Mouse (Mus musculus) brain, adult 10 weeks (tissue): ENCODE data around the gene Sox18. TPM values are rescaled to one million over a fixed set of nuclear protein-coding genes. Genes with fewer than 3 reads are reported as not detected.

Source experiments
- polyA plus RNA-seq: library from polyadenylated mRNA; stranded (reverse); fragments of 350-450 nt; fragmentation: Illumina TruSeq; extraction: RNeasy Lipid Tissue Mini Kit (QIAGEN cat#74804); gene quantifications from one replicate; pipeline ENCODE4 v1.2.3, GENCODE M21; 2015; ENCODE audit warnings: low read depth, low replicate concordance

The Sox18 gene
- 7.8 TPM for polyA plus RNA-seq

DNA sequence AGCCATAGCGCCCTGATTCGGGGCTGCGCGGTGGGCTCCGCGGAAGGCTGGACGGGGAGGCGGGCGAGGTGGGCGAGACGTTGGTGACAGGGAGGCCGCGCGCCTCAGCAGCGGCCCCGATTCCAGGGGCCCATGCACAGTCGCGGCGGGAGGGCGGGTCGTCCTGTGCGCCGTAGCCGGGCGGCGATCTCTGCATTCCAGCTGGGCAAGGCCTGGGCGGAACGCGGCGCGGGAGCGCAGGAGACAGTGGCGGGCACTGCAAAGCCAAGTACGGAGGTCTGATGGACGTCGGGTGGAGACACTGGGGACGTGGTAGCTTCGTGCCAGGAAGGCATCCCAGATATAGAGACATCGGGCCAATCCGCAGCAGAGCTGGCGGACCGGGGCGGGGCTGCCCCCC lies at the start of gene Sox18:
TSS of gene Sox18 (minus strand) at position 315 of the 400 bp plus-strand sequence.

DNA sequence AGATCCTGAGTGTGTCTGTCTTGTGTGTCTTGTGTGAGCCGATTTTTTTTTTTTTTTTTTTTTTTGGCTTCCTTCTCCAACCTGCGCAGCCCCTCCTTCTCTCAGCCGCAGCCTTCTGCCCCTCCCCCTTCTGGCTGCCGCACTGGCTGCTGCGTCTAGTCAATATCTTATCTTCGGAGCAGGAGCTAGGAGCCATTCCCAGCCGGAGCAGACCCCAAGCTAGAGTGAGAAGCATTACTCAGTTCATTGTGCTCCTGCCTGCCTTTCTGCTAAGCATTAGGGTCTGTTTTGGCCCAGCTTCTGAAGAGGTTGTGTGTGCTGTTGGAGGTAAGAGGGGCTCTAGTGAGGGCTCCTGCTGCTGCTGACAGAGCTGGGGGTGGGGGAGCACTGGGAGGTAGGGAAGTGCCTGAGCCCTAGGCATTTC lies 43.5 kb upstream of the Sox18 start, which contains the start of gene Oprl1:
TSS of gene Oprl1 (plus strand) at position 114 of the 424 bp plus-strand sequence.

DNA sequence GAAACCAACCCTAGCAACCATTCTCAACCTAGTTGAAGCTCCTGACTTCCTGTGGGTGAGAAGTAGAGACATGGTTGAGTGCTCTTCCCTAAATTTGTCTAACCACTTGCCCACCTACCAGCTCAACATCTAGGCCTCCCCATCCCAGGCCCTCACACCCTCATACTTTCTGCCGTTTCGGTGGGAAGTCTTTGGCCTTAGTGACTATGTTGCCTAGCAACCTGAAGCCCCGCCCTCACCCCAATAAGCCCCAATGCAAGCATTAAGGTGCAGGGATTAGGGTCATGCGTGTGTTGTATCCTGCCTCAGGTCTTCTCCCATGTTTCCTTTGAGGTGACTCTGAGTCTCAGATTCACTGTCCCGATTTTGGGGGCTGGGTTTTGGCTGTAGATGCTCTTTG lies 26.8 kb upstream of the Sox18 start, which contains the start of gene Lkaaear1:
TSS of gene Lkaaear1 (minus strand) at position 202 of the 400 bp plus-strand sequence.

DNA sequence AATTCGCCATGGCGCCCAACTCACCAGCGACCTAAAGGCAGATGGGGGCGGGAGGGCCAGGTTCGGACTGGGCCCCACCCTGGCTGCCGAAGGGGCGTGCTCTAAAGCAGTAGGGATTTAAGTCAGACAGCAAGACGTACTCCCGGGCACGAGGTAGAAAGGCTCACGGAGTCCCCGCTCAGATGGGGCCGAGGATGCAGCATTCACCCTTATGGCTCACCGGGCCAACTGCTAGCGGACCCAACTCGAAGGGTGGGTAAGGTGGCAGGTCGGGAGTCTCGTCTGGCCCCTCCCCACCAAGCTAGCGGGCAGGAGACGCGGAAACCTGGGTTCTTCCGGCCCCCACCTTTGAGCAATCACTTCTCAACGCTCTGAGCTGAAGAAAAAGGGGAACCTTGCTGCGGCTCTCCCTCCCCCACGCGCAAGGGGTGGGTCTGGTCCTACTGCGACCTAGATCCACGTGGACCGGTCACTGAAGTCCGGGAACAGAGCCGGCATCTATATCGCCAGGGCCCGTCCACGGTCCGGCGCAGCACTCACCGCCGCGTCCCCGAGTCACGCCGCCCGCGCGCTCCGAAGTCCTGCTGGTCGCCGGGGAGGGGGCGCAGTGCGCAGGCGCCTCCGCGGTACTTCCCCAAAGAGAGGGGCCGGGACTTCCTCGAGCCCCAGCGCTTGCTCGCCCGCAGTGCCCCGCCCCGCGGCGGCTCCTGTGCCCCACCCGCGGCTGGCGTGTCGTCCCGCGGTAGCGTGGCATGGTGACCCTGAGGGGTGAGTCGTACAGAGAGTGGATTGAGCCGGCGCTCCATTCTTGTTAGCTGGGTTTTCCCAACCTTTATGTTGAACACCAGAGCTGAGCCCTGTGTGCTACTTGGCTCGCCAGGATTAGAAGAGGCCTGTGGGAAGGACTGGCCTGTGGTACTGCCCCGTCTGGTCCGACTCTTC lies 22.2 kb upstream of the Sox18 start, which contains the start of gene Rgs19:
TSS of gene Rgs19 (minus strand) at position 639 of the 942 bp plus-strand sequence.

DNA sequence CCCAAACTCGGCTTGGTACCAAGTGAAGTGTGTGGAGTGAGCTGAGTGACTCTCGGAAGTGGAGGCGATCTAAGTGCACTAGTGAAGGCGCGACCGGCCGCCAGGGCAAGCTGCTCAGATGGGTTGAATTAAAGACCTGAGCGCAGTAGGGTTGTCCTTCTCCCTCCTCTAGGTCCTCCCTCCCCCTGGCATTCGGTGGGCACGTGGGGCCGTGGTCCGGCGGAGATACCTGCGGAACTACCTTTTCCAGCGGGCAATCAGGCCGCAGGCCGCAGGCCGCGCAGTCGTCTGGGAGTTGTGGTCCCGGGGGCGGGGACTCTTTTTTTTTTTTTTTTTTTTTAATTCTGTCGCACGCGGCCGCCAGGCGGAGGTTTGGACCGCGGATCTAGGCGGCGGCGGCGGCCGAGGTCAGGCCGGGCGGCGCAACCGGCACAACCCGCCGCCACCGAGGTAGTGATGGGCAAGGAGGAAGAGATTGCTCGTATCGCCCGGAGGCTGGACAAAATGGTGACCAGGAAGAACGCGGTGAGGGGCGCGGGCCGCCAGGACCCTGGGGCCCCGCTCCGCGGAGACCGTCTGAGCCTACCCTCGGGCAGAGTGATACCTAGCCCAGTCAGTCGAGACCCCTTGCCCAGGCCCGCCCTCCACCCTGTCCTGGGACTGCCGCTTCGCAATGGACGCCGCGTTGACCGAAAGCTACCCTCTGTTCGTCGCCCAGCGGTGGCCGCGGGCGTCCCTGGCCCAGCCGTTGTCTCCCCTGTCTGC lies 8.7 kb upstream of the Sox18 start, which contains the start of gene Tcea2:
TSS of gene Tcea2 (plus strand) at position 360 of the 765 bp plus-strand sequence.

DNA sequence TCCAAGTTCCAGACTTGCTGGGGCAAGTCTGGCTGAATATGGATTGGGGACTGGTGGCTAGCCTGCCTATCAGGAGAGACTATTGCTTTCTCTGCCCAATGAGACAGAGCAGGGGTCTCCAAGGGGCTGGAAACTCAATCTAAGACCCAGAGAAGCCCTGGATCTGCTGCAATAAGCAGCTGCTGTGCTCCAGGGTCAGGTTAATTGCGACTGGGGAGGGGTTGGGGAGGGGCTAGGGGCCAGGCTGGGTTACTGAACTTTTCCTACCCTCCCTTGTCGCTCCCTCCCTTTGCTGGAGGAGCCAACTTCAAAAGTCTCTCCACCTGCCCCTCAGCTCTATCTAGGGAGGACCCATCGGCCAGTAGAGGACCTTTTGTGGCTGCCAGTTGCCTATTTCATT lies 14.7 kb downstream of the Sox18 start, which contains the start of gene Gm29797:
TSS of gene Gm29797 (plus strand) at position 301 of the 400 bp plus-strand sequence.

Other genes starting within 250 kb of the Sox18 start
- 6.2 TPM for gene Zbtb46, start 212.2 kb downstream of the Sox18 start, polyA plus RNA-seq
- not detected for gene Abhd16b, start 178.4 kb downstream of the Sox18 start, polyA plus RNA-seq
- 156 TPM for gene Tpd52l2, start 174.5 kb downstream of the Sox18 start, polyA plus RNA-seq
- 172 TPM for gene Dnajc5, start 151.2 kb downstream of the Sox18 start, polyA plus RNA-seq
- gene Uckl1, start 86.7 kb downstream of the Sox18 start, polyA plus RNA-seq, result 58.3 TPM
- gene Prpf6, start 79.8 kb downstream of the Sox18 start, polyA plus RNA-seq, result 42.7 TPM
- 45.3 TPM for gene Zfp512b, start 78.8 kb downstream of the Sox18 start, polyA plus RNA-seq
- 24.8 TPM for gene Samd10, start 72.4 kb downstream of the Sox18 start, polyA plus RNA-seq
- not detected for gene Gm29797, start 14.6 kb downstream of the Sox18 start, polyA plus RNA-seq
- gene Tcea2, start 8.7 kb upstream of the Sox18 start, polyA plus RNA-seq, result 74.5 TPM
- 41.0 TPM for gene Rgs19, start 22.3 kb upstream of the Sox18 start, polyA plus RNA-seq
- gene Lkaaear1, start 26.8 kb upstream of the Sox18 start, polyA plus RNA-seq, result not detected
- gene Oprl1, start 43.4 kb upstream of the Sox18 start, polyA plus RNA-seq, result 44.8 TPM
- 5.8 TPM for gene Myt1, start 91.7 kb upstream of the Sox18 start, polyA plus RNA-seq
- gene Pcmtd2, start 166.2 kb upstream of the Sox18 start, polyA plus RNA-seq, result 73.1 TPM
- gene Polr3k, start 192.7 kb upstream of the Sox18 start, polyA plus RNA-seq, result 38.7 TPM